Mouse (Mus musculus) olfactory bulb, adult 2 months (tissue): Measurements from ENCODE around the gene Rbm25. TPM values are rescaled to one million over a fixed set of nuclear protein-coding genes. Genes with fewer than 3 reads are reported as not detected.
"Not testable (repeated sequence)": the region's sequence is repeated elsewhere in the genome, so short reads cannot be mapped to it uniquely, and the experiment has no call there.

ENCODE experiments used
- H3K27ac ChIP-seq: fragments of 200-500 bp; 2 replicates; pipeline ENCODE4 v1.5.1; 2012; ENCODE audit warnings: low read depth, low read length; ENCODE audit not compliant: insufficient read depth
- H3K4me1 ChIP-seq: fragments of 200-500 bp; 2 replicates; pipeline ENCODE4 v1.6.1; 2012; ENCODE audit warnings: low read length; ENCODE audit not compliant: control insufficient read depth, insufficient read depth
- H3K4me3 ChIP-seq: fragments of 200-500 bp; 2 replicates; pipeline ENCODE4 v1.5.1; 2012; ENCODE audit warnings: mild to moderate bottlenecking, low read depth, low read length, moderate library complexity; ENCODE audit not compliant: insufficient read depth
- CTCF ChIP-seq: fragments of 200-500 bp; IDR thresholded peaks from 2 replicates; pipeline ENCODE4 v1.5.1; 2012; ENCODE audit warnings: low read depth, mild to moderate bottlenecking, low read length, moderate library complexity; ENCODE audit not compliant: insufficient read depth
- POLR2A ChIP-seq: fragments of 200-500 bp; IDR thresholded peaks from 2 replicates; pipeline ENCODE4 v1.6.1; 2012; ENCODE audit warnings: mild to moderate bottlenecking, low read depth, low read length, moderate library complexity; ENCODE audit not compliant: insufficient read depth
- WGBS: fragments of 180-500 bp; shearing (Covaris S2); methylation state at CpG from one replicate; pipeline ENCODE4 v1.1.7; 2018; 5-methylcytosine and 5-hydroxymethylcytosine counted together
- polyA plus RNA-seq: library from polyadenylated mRNA; stranded (reverse); fragments of >200 nt; gene quantifications from 2 replicates; pipeline ENCODE4 v1.2.4, GENCODE M21; 2012; ENCODE audit warnings: low replicate concordance; ENCODE audit not compliant: missing spikeins, insufficient read depth, insufficient read length

Rbm25 gene
- 331 and 373 TPM in 2 replicates for polyA plus RNA-seq

DNA sequence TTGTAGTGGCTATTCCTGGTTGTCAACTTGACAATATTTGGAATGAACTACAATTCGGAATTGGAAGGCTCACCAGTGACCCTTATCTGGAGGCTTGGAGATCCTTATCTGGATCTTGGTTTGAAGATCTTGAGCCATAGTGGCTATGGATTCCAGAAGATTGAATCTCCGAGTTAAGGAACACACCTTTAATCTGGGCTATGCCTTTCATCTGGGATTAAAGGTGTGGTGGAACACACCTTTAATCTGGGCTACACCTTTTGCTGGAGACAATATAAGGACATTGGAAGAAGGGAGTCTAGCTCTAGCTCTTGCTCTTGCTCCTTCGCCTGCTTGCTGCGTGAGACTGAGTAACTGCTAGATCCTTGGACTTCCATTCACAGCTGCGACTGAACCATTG lies at the start of gene Rbm25:
Gene Rbm25, plus strand, starts transcription at position 301 of the 400 bp plus-strand sequence.
- H3K4me3 ChIP-seq: peak within 1 kb of the TSS; percentile 80
- no CpG with 5 or more reads among the region's 5 CpGs for WGBS
- H3K27ac ChIP-seq: peak within 1 kb of the TSS; percentile 95
- H3K4me1 ChIP-seq: not testable (repeated sequence)

DNA sequence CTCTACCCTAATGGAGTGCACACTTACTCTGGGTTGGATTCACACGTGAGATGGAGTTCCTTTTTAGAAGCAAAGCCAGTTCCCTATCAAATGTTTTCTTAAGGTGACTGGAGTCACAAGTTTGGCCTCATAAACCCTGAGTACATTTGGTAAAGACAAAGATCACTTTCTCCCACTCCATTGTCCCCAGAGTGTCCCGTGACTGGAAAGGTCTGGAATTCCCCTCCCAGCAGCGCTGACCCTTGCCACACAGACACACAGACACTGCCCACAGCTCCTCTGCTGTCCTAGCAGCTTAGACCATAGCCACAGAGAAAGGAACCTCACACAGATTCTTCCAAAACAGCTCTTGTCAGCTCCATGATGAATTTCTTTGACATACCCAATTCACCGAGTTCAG lies 48.9 kb upstream of the Rbm25 start:
- TF ChIP-seq POLR2A: no peak
- no peak for TF ChIP-seq CTCF
- H3K4me1 ChIP-seq: peaks cover 13% of the 10 kb centered on the region; the same call in 1 of the 2 replicates
- 69% methylated on average over 4 of the region's 4 CpGs for WGBS
- 0 out of 2 replicates have a peak overlapping the region, but pooled peaks have one; percentile 40 for H3K27ac ChIP-seq
- H3K4me3 ChIP-seq: no peak overlapping the region

DNA sequence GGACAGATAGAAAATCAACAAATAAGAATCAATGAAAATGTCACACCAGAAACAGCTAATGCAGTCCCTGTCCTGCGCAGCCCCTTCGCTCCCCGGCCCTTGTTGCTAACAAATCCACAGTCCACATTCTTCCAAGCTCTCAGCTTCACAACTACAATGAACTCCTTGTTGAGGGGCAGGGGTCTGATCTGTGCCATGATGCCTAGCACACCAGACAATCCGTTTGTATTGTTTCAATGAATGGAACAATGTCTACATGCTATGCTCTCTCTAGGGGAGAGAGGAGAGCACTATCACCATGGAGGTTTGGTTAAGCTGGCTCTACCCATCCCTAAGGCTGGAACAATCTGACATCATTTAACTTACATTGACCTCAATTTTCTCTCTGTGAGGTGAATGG lies 48.3 kb upstream of the Rbm25 start:
- Histone ChIP-seq H3K27ac (no peak overlapping the region), H3K4me1 (peaks cover 13% of the 10 kb centered on the region; the same call in 1 of the 2 replicates), H3K4me3 (no peak overlapping the region)
- no peak for TF ChIP-seq POLR2A
- TF ChIP-seq CTCF: no peak
- WGBS: 69% methylated on average over 4 of the region's 4 CpGs

DNA sequence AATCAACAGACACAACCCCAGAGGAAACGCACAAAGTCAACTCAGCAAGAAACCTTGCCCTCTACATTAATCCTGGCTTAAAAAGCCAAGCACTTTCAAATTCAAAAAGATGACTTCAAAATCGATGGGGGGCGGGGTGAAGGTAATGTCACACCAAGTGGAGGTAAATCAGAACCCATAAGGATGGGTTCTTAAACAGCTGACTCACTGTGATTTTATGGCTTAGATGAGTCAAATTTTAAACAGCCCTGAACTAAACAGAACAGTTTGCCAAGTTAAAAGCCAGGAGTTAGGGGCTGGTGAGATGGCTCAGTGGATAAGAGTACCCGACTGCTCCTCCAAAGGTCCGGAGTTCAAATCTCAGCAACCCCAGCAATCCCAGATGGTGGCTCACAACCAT lies 44.4 kb upstream of the Rbm25 start:
- Histone ChIP-seq H3K4me3 (no peak overlapping the region), H3K27ac (no peak overlapping the region), H3K4me1 (peaks cover 5% of the 10 kb centered on the region; the same call in 1 of the 2 replicates)
- 97% methylated on average over 5 of the region's 5 CpGs for WGBS
- TF ChIP-seq CTCF (no peak), POLR2A (no peak)

DNA sequence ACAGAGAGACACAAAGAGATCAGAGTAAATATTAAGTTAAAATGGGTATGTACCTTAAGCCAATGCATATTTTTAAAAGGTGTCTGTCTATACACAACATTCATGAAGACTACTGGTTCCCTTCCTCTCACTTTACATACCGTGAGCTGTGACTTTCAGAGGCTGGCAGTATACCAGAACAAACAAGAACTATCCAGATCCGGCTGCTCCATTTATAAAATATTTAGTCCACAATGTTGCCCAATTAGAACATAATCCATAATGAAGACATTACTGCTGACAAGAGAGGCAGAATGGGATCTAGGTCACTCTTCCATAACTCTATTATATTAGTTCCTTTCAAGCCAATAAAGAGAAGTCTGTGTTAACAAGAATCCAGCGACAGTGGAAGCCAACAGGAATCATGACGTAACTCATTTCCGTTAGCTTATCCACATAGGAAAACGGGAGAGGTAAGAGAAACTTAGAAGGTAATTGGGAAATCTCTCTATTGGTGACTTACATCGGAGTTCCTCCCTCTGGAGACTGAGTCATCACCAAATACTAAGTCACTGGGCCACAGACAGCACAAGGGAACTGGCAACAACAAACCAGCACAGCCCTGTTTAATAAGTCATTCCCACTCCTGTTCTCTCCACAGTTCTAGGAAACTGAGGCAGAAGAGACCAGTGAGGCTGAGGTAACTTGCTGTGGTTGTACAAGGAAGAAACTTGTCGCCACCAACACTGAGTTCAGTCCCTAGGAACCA lies 39.1 kb upstream of the Rbm25 start:
- no peak overlapping the region for H3K4me3 ChIP-seq
- TF ChIP-seq POLR2A (no peak), CTCF (no peak)
- WGBS: 74% methylated on average over 8 of the region's 8 CpGs
- H3K4me1 ChIP-seq: peaks cover 4% of the 10 kb centered on the region; the same call in 1 of the 2 replicates
- no peak overlapping the region for H3K27ac ChIP-seq

DNA sequence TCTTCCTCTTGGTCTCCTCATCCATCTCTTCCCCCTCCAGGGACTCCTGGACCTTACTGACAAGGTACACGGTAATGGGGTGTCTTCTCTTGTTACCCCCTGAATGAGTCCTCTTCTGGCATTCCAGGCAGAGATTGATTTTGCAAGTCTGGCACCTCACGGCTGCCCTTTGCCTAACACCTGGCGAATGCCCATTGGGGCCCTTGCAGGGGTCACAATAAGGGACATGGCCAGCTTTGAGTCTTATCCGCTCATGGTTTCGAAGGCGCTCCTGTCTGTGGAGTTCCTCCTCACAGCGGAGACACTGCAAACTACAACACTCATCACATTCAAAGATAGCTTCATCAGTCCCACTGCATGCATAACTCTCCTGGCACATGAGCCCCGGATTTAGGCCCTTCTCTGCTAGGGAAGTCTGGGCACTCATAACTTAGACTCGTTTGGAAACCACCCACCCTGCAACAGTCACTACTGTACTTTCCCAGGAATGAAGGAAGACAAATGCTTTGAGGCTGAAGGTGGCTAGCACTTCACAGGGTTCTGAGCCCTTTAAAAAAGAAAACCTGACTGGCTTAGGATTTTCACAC lies 36.5 kb upstream of the Rbm25 start:
- TF ChIP-seq POLR2A (no peak), CTCF (no peak)
- Histone ChIP-seq H3K4me3 (no peak overlapping the region), H3K4me1 (peaks cover 4% of the 10 kb centered on the region; the same call in 1 of the 2 replicates), H3K27ac (no peak overlapping the region)
- WGBS: 85% methylated on average over 9 of the region's 9 CpGs

DNA sequence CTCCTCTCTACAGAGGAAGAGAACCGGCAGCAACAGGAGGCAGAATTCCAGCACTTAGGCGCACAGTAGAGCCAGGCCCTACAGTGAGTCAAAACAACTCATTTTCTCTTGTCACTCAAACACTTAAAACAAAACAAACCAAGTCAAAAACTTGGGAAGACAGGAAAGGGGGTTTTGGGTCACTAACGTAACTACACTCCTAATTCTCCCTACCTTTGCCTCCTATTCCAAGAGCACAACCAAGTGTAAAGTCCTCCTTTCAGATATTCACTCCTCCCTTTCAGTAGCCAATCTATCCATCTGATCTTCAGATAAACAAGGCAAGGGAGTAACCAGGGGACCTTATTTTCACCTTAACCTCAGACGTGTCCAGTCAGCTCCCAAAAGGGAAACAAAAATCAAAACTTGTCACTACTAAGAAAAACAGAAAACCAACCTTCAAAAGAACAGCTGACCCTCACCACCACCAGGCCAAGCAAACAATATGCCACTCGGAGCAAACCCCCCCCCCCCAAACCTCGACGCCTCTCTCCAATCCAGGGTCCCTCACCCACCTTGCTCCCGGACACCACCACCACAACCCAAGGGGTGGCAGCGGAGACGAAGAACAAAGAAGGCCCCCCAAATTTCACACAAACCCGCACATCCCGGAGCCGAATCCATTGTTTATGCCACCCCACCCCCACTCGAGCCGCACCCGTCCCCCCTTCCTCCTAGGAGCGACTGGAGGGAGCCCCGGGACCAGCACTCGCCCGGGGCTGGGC lies 34.7 kb upstream of the Rbm25 start:
- Histone ChIP-seq H3K27ac (no peak overlapping the region; the same call in 1 of the 2 replicates), H3K4me3 (peak overlapping the region; percentile 63), H3K4me1 (peaks cover 4% of the 10 kb centered on the region; the same call in 1 of the 2 replicates)
- 1% methylated on average over 20 of the region's 20 CpGs for WGBS
- no peak for TF ChIP-seq POLR2A
- TF ChIP-seq CTCF: no peak

DNA sequence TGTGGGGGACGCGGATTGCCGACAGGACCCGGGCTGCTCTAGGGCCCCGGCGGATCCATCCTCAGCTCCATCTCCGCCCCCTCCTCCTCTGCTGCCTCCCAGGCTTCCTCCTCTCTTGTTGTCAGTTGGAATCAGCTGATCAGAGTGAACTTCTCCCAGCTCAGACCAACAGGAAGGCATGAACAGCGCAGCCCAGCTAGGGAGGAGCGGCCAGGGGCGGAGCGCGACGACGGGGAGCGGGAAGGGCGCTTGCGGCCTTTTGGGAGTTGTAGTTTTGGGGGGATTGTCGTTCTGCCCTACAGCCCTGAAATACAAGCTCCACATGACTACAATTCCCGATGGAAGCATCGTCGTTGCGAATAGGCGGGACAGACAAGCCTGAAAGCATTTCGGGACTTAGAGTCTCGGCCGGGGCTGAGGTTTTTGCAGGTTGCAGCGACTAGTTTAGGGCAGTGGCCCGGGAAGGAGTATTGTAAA lies 34.0 kb upstream of the Rbm25 start, which contains the start of gene Zfyve1:
Gene Zfyve1, minus strand, starts transcription at position 198 of the 477 bp plus-strand sequence.
- H3K4me3 ChIP-seq: peak within 1 kb of the TSS; percentile 63
- peaks cover 4% of the 10 kb centered on the region; the same call in 1 of the 2 replicates for H3K4me1 ChIP-seq
- peak; percentile 49 for TF ChIP-seq POLR2A
- no peak for TF ChIP-seq CTCF
- WGBS: under 1% methylated on average over 28 of the region's 28 CpGs
- no peak within 1 kb of the TSS; the same call in 1 of the 2 replicates for H3K27ac ChIP-seq

DNA sequence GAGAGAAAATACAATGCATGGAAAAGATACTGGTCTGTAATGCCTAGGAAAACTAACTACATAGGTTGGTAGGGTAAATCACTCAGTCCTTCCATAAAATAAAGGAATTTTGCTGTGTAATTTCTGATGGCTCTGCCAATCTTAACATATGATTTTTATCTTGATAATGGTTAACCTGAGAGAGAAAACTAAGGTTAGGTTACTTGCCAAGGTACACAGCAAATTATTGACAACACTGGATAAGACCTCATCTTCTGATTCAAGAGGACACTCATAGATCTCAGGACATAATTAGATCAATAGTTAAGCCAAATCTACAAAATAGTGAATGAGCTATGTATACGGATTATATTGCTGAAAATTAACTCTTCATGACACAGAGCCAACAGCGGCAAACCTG lies 33.2 kb upstream of the Rbm25 start:
- no peak overlapping the region for H3K27ac ChIP-seq
- WGBS: 75% methylated on average over 2 of the region's 2 CpGs
- H3K4me3 ChIP-seq: no peak overlapping the region
- TF ChIP-seq CTCF (no peak), POLR2A (no peak)
- H3K4me1 ChIP-seq: peaks cover 4% of the 10 kb centered on the region; the same call in 1 of the 2 replicates
